Mouse (Mus musculus) C2C12 (cell line): ENCODE measurements at regions not wholly inside any gene's neighbourhood (a gene's known extent, or its start where the extent isn't known, plus 50 kb on each side); places are given as distances from the start of the nearest gene placed in this dataset.

ENCODE experiments used
- H3K27me3 ChIP-seq: one replicate; pipeline ENCODE4 v1.6.1; 2011; ENCODE audit not compliant: control insufficient read depth, insufficient read depth, insufficient read length
- H3K36me3 ChIP-seq: one replicate; pipeline ENCODE4 v1.6.1; 2011; ENCODE audit not compliant: control insufficient read depth, insufficient read depth
- H3K4me3 ChIP-seq: one replicate; pipeline ENCODE4 v1.5.1; 2011; ENCODE audit warnings: mild to moderate bottlenecking, control low read depth; ENCODE audit not compliant: poor library complexity, insufficient read depth, severe bottlenecking
- H3K79me2 ChIP-seq: one replicate; pipeline ENCODE4 v1.6.1; 2011; ENCODE audit not compliant: control insufficient read depth, insufficient read depth
- H3K79me3 ChIP-seq: one replicate; pipeline ENCODE4 v1.6.1; 2011; ENCODE audit warnings: low read depth, control low read depth
- H3ac ChIP-seq: one replicate; pipeline ENCODE3; 2011; ENCODE audit warnings: low read depth; ENCODE audit not compliant: control insufficient read depth, insufficient read length
- CEBPB ChIP-seq: IDR thresholded peaks from one replicate; pipeline ENCODE4 v1.6.1; 2011; ENCODE audit warnings: low read depth, mild to moderate bottlenecking, control low read depth, moderate library complexity
- CTCF ChIP-seq: IDR thresholded peaks from one replicate; pipeline ENCODE4 v1.5.1; 2011; ENCODE audit not compliant: control insufficient read depth, insufficient read depth, insufficient read length
- FOSL1 ChIP-seq: IDR thresholded peaks from one replicate; pipeline ENCODE4 v1.8.0; 2011; ENCODE audit warnings: mild to moderate bottlenecking, low read length; ENCODE audit not compliant: poor library complexity, insufficient read depth, severe bottlenecking
- MAX ChIP-seq: IDR thresholded peaks from one replicate; pipeline ENCODE4 v1.6.1; 2011; ENCODE audit warnings: mild to moderate bottlenecking, control low read depth
- MYOD1 ChIP-seq: IDR thresholded peaks from one replicate; pipeline ENCODE4 v1.6.1; 2011; ENCODE audit warnings: low read depth; ENCODE audit not compliant: control insufficient read depth, insufficient read length
- MYOG ChIP-seq: IDR thresholded peaks from one replicate; pipeline ENCODE4 v1.6.1; 2011; ENCODE audit not compliant: control insufficient read depth, insufficient read length; ENCODE audit errors: extremely low read depth
- USF1 ChIP-seq: IDR thresholded peaks from one replicate; pipeline ENCODE4 v1.6.1; 2011; ENCODE audit warnings: low read depth, mild to moderate bottlenecking, control low read depth, moderate library complexity

DNA sequence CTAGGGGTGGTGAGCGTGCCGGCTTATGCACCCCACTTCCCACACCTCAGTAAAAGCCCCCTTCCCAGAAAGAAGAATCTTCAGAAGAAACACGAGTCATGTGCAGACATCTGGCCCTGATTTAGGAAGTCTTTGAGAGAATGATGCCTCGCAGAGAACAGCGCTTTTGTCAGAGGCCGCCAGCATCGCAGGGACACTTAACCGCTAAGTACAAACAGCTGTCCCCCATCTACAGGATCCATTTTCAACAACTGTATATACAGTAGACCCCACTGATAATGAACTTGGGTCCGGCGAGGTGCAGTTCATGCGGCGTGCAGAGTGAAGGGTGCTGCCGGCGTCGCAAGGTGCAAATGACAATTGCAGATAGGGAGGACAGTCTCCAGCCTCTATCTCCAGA is 85.4 kb upstream of the Rbm19 start:
- no peaks in the 10 kb centered on the region for H3K79me2 ChIP-seq
- no peak overlapping the region for H3K4me3 ChIP-seq
- H3K27me3 ChIP-seq = peaks cover 10% of the 10 kb centered on the region
- H3ac ChIP-seq = no peak overlapping the region
- no peaks in the 10 kb centered on the region for H3K79me3 ChIP-seq
- TF ChIP-seq CEBPB = no peak
- TF ChIP-seq MYOG = no peak
- TF ChIP-seq FOSL1 = no peak
- TF ChIP-seq USF1 = no peak
- TF ChIP-seq CTCF = no peak
- TF ChIP-seq MYOD1 = no peak
- no peak for TF ChIP-seq MAX
- no peaks in the 10 kb centered on the region for H3K36me3 ChIP-seq

DNA sequence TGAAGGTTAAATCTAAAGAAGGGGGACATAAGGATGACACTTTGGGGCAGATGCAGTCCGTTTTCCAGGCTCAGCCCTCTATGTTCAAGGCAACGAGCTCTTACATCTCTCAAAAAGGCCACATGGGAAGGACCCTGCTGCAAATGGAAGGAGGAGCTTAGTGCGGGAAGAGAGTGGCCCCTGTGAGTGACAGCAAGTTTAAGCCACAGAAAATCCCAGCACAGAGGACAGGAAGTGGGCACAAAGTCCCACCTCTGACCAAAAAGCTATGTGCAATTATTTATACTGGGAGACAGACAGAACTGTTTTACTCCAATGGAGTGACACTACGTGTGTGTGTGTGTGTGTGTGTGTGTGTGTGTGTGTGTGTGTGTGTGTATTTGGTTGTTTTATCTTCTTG is 84.7 kb upstream of the Rbm19 start:
- Histone ChIP-seq H3K27me3 (peaks cover 10% of the 10 kb centered on the region), H3K36me3 (no peaks in the 10 kb centered on the region), H3K4me3 (no peak overlapping the region), H3ac (no peak overlapping the region), H3K79me2 (no peaks in the 10 kb centered on the region), H3K79me3 (no peaks in the 10 kb centered on the region)
- TF ChIP-seq MYOG = no peak
- no peak for TF ChIP-seq FOSL1
- no peak for TF ChIP-seq USF1

GRCm38 (mm10) chr5:120034499-120035077 is 81.7 kb upstream of the Rbm19 start:
- Histone ChIP-seq H3K79me3 (no peaks in the 10 kb centered on the region), H3K36me3 (no peaks in the 10 kb centered on the region), H3K27me3 (peaks cover 3% of the 10 kb centered on the region), H3ac (no peak overlapping the region), H3K79me2 (no peaks in the 10 kb centered on the region), H3K4me3 (no peak overlapping the region)
- no peak for TF ChIP-seq MAX
- no peak for TF ChIP-seq FOSL1
- TF ChIP-seq CEBPB = no peak
- no peak for TF ChIP-seq MYOG
- TF ChIP-seq USF1 = no peak
- TF ChIP-seq MYOD1 = no peak
- no peak for TF ChIP-seq CTCF

DNA sequence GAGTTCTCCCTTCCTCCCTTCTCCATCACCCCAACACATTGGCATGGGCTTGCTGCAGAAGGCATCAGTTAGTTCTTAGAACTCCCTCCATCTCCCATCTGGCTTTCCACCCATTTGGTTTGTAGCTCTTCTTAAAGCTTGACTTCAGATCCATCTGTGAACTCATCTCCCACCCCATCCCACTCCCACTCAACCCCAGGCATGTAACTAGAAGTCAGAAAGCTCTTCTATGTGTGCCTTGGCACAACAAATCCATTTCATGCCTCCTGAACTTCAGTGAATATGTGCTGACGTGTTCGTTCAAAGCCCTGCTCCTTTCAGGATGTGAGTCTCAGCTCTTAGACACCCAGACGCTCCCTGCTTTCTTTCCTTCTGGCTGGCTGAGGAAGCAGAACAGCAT is 81.0 kb upstream of the Rbm19 start:
- no peaks in the 10 kb centered on the region for H3K27me3 ChIP-seq
- no peak for TF ChIP-seq MYOG
- no peak for TF ChIP-seq MYOD1
- TF ChIP-seq FOSL1 = no peak
- TF ChIP-seq CEBPB = no peak
- no peaks in the 10 kb centered on the region for H3K79me2 ChIP-seq
- no peak overlapping the region for H3ac ChIP-seq
- H3K4me3 ChIP-seq = no peak overlapping the region
- no peaks in the 10 kb centered on the region for H3K36me3 ChIP-seq
- no peaks in the 10 kb centered on the region for H3K79me3 ChIP-seq

- H3K79me2 ChIP-seq = no peaks in the 10 kb centered on the region
- no peaks in the 10 kb centered on the region for H3K79me3 ChIP-seq
- TF ChIP-seq MYOD1 = no peak
- TF ChIP-seq MYOG = no peak
- no peak for TF ChIP-seq MAX
- TF ChIP-seq USF1 = no peak
- TF ChIP-seq CEBPB = no peak
- TF ChIP-seq FOSL1 = no peak
- no peak for TF ChIP-seq CTCF
- H3K36me3 ChIP-seq = no peaks in the 10 kb centered on the region
- H3ac ChIP-seq = no peak overlapping the region
- no peaks in the 10 kb centered on the region for H3K27me3 ChIP-seq
- H3K4me3 ChIP-seq = no peak overlapping the region
Observed at GRCm38 (mm10) chr5:120037806-120038205, 78.5 kb upstream of the Rbm19 start.

- H3K79me2 ChIP-seq = no peaks in the 10 kb centered on the region
- TF ChIP-seq MYOD1 = no peak
- no peak for TF ChIP-seq USF1
- TF ChIP-seq CTCF = no peak
- no peak for TF ChIP-seq MYOG
- no peak for TF ChIP-seq MAX
- TF ChIP-seq FOSL1 = no peak
- no peak for TF ChIP-seq CEBPB
Observed at GRCm38 (mm10) chr5:120043786-120044185, 72.5 kb upstream of the Rbm19 start.

More at GRCm38 (mm10) chr5:120043786-120044185, 72.5 kb upstream of the Rbm19 start:
- Histone ChIP-seq H3K36me3 (no peaks in the 10 kb centered on the region), H3K27me3 (no peaks in the 10 kb centered on the region), H3K79me3 (no peaks in the 10 kb centered on the region), H3ac (no peak overlapping the region), H3K4me3 (no peak overlapping the region)
